Mouse (Mus musculus): ENCODE measurements around the gene Zfp108.

DNA sequence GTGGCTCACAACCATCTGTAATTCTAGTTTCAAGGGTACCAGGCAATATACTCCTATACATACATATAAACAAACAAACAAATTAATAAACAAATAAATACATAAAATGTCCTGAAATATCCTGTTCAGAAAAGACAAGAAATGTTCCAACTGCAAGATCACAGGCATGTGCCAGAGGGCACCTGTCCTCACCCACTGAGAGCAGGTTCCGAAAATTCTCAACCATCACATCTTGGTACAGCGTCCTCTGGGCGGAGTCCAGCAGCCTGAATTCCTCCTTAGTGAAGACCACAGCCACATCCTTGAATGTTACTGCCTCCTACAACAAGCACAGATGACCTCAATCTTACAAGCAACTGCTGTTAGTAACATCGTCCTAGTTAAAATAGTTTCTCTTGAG lies 40.2 kb downstream of the Zfp108 start:
- TF ChIP-seq POLR2A (IDR thresholded peaks at IDR 0.05; ENCODE audit: insufficient read length, low read depth) (no peak), MAX (IDR thresholded peaks at IDR 0.05; ENCODE audit: low read depth) (no peak), E2F4 (IDR thresholded peaks at IDR 0.05; ENCODE audit: insufficient read depth) (no peak), MYOG (IDR thresholded peaks at IDR 0.05; ENCODE audit: control insufficient read depth in 1 of 3, insufficient read depth in 1 of 3, insufficient read length in 2 of 3, low read depth in 2 of 3) (no peak), CEBPB (IDR thresholded peaks at IDR 0.05; ENCODE audit: insufficient read depth, poor library complexity, severe bottlenecking) (no peak), POLR2AphosphoS2 (IDR thresholded peaks at IDR 0.05; ENCODE audit: insufficient read length, low read depth) (no peak), TCF12 (IDR thresholded peaks at IDR 0.05; ENCODE audit: insufficient read depth, poor library complexity, severe bottlenecking) (no peak), USF1 (IDR thresholded peaks at IDR 0.05; ENCODE audit: low read depth) (no peak), MYOD1 (IDR thresholded peaks at IDR 0.05; ENCODE audit: control insufficient read depth in 1 of 3, insufficient read length in 2 of 3, low read depth in 2 of 3) (no peak), REST (IDR thresholded peaks at IDR 0.05; ENCODE audit: insufficient read depth, insufficient read length) (no peak), SRF (IDR thresholded peaks at IDR 0.05; ENCODE audit: control insufficient read depth, insufficient read length, low read depth) (no peak), TCF3 (IDR thresholded peaks at IDR 0.05; ENCODE audit: insufficient read length, low read depth) (no peak)
